Mouse (Mus musculus) embryo, embryonic 10.5 days (tissue): Measurements from ENCODE around the gene Trhde.

Source experiments
- DNase-seq: peaks from one replicate; pipeline ENCODE4 v3.0.0-alpha.2; 2015; ENCODE audit warnings: low spot score

Trhde gene

DNA sequence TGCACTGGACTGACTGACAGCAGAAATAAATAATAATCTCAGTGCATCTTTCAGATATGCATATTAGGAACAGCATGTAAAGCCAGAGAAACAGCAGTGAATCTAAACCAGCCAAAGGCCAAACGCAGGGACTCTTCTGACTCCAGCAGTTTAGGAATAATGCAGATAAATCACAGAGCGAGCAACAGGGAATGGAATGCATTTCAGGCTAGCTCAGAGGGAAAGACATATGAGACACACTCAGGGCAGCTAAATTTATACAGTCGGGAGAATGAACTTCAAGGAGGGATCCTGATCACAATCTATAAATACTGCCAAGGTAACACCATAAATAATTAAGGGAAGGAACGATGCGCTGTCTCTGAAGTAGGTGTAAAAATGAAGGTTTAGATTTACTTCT is 66.4 kb downstream of the Trhde start:
- no peak for DNase-seq

DNA sequence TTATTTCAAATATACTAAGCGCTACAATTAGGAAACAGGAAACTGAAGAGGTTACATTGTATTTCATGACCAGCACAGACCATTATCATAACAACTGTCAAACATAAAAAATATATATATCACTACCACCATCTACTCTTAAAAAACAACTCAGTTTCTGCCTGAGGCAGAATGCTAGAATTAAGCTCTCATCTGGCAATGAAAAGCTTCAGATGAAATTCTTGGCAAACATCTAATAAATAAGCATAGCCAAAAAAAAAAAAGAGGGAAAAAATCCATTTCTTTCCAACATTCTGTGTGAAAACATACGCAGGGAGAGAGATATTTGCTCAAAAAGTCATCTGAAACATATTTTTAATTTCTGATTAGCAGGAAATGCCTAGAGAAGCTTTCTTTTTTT is 67.0 kb downstream of the Trhde start:
- no peak for DNase-seq

DNA sequence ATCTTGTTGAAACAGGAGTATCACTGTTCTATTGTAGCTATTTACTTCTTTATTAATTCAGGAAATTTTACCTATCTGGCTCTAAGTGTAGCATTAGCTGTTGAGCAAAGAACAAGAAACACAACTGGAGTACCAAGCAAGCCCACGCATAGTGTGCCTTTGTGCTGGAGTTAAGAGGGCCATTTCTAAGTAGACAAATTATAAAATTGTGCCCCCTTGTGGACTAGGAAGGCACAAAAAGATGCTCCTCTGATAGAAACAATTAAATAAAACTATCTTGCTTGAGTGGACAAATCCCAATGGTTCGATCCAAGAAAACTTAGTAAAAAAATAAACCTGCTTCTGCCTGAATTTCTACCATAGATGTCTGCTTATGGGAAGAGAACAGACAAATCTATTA is 76.5 kb downstream of the Trhde start:
- peak; percentile 28 for DNase-seq

DNA sequence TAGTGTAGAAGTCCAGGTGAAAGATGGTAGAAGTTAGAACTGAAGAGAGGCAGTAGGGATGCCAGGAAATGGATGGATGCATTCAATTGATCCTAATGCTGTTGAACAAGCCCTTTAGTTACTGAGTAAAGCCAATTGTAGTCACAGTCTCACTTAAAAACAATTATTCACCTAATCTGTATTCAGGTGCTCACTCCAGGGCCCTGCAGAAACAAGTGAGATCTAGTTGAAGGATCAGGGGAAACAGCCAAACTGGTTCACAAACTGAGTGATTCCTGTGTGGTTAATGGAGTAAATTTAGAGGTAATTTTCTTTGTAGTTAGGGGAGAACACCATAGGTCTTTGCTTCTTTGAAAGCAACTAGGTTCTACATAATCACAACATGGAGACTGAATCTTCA is 100.3 kb downstream of the Trhde start:
- no peak for DNase-seq

DNA sequence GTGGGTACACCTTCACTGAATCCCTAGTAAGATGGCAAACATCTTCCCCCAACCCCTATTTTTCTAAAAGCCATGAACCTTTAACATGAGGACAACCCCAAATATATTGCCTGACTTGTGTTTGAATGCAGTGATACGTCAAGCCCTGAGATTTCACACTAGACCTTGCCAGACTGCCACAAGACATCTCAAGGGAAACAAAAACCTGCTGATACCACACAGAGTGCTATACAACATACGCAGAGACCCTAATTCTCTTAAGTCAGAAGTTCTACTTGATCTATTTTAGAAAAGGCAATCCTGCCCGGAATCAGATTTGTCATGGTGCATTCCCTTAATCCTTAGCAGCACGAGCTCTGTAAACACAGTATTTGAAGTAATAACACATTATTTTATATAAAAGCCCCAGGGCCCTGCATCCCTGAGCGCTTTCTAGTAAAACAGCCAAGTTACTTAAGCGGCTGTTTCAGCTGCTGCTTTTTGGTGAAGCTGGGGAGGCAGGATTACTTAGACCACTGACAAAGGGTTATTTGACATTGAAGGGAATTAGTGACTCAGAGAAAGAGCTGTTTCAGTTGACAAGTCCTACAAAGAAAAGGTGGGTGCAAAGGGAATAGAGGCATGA is 130.2 kb downstream of the Trhde start:
- no peak for DNase-seq

DNA sequence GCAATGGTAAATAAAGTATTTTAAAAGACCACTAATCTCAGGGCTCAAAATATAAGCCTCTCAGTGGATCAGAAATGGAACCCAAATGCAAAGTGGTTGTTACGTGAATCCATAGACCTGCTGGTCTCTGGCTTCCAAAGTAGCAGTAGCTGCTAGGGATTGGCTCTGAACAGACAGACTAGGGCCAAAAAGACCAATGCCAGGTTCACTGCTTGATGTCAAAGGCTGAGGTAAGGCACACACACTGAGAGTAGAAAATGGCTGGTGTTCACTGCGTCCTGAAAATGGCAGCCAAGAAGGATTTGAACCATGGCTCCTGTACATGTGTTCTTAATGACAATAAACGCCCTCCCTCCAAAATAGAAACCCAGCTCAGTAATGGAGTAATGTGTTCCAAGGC is 209.1 kb downstream of the Trhde start:
- no peak for DNase-seq

DNA sequence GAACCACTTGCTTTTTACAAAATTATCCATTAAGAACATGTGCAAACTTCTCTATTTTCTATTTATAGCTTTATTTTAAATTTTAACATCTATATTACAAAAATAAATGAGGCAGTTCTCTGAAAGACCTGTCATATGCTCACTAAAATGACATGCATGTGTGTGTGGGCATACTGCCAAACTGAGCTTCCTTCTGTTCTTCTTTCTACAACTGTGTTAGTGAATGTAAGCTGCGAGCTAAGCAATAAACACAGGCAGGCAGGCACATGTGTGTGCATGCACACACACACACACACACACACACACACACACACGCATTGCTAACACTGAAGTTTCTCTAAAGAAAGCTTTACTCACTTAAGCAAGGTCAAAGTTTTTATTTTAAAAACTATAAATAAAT is 223.2 kb downstream of the Trhde start:
- DNase-seq, result no peak

DNA sequence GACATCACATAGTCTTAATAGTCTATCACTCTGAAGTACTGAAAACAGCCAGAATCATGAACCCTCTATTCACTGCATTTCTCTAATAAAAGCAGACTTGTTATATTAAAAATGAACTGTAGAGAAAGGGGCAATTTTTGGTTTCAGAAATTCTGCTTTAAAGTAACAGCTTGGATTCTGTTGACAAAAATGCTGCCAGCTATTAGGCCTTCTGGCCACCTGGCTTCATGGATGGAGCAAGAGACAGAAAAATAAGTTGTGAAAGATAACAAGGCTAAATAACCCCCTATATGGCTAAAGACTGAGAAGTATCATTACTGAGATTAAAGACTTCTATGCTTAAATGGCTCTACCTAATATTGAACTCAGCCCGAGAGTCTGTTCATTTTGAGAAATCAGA is 234.2 kb downstream of the Trhde start:
- DNase-seq, result no peak

DNA sequence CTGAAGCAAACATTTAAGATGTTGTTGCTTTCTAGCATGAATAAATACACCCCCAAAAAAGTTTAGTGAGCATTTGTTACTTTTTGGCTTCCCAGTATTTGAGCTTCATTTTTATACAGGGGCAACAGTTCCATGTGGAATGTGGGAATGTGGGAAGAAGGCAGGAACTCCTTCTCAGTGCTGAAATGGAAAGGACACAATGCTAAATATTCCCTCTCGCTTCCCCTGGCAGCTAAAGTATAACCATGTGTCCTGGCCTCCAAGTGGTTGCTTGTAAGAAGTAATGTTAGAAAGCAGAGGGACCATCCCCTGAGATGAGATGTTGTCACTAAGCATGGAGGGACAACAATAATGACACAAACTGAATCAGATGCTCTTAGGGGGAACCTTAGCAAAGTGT is 292.9 kb downstream of the Trhde start:
- DNase-seq, result no peak

DNA sequence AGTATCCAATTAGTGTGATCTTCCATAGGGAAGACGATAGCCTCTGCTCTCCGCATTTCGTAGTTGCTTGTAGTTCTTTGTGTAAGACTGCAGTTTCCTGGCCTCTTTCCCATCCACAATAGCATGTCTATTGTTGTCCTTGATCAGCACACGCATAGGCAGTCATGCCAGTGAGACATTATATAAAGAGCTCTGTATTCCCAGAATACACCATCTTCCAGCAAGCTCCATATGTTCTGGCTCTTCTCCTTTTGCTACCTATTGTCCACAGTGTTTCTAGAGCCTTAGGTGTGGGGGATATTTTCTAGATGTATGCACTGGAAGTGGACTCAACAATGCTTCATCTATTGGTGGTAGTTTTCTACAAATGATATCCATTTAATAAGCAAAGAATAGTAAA is 313.3 kb downstream of the Trhde start:
- DNase-seq, result no peak

DNA sequence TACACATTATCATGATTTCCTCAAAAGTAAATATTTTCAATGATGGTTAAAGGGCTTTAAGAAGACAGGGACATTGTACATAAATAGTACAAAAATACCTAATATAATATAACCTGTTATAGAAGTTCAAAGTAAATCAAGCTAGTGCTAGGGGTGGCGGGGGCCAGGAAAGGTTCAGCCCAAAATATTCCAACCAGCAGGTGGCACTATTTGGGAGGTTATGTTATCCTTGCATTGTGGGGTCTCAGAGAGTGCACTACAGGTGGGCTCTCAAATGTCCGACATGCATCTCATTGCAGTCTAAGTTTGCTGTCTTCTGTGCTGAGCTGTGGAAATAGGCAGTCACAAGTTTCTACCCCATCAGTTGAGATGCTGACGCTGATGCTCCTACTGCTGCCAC is 346.5 kb downstream of the Trhde start:
- peak; percentile 5 for DNase-seq

DNA sequence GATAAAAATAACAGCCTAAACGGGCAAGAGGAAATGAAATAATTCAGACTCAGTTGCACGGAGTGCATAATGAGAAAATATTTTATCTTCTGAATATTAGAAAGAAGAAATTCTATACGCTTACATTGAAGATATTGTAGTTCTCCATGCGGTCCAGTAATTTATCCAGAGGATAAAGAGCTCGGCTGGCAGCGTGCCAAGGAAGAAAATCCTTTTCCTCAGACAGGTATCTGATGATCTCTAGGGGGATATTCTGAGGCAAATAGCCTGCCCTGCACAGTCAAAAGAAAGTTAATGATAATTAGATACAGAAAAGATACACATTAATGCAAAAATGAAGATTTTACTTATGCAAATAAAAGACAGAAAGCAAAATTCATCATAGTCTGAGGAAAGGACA is 354.0 kb downstream of the Trhde start:
- no peak for DNase-seq

DNA sequence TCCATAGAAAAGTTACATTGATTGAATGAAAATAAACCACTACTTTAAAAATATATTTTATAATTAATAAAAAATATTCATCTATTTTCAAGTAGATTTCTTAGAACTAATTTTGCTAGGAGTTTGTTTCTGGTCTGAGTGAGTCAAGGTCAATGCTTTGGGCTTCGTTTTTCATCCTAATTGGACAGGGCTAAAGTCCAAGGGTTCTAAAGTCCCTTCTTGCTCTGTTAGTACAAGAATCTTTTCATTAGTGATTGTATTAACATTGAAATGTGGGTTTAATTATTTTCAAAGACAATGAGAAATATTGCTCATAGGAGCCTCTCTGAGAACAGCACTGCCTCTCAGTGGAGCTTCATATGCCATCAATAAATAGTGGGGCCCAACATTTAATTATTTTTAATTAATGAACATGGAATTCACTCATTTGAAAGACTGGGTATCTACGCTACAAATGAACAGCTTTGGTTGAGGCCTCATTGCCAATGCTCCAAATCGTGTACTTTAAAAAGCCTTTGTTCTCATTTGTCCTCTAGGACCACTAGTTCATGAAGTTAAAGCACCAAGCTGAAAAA is 383.1 kb downstream of the Trhde start:
- DNase-seq, result no peak

DNA sequence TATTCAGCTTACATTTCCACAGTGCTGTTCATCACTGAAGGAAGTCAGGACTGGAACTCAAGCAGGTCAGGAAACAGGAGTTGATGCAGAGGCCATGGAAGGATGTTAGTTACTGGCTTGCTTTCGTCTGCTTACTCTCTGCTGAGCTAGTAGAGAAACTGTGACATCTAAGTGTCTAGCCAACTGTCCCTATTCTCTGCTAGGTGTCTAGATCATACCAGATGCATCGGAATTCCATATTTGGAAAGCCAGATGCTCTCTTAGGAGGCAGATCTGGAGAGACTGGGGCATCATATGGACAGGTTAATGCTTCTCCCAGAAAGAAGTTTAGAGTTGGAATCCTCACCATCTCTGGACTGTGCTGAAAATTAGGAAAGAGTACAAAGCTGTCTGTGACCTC is 386.4 kb downstream of the Trhde start:
- DNase-seq, result no peak

DNA sequence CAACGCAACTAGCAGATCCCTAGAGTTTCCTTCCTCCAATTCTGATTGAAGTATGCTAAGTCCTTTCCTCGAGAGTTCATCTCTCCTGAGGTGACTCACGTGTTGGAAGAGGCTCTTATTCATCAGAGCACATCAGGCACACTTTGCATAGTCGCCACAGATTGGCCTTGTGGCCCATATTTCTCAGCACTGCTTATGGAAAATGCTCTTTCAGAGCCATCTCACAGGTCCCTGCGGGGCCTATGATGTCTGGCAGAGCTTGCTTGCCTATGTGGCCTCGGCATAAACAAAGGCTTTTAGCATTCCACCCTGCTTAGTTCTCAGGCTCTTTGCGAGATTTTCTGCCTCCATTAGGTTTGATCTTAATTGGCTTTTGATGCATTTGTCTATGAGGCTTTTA is 396.8 kb downstream of the Trhde start:
- DNase-seq, result peak; percentile 4

DNA sequence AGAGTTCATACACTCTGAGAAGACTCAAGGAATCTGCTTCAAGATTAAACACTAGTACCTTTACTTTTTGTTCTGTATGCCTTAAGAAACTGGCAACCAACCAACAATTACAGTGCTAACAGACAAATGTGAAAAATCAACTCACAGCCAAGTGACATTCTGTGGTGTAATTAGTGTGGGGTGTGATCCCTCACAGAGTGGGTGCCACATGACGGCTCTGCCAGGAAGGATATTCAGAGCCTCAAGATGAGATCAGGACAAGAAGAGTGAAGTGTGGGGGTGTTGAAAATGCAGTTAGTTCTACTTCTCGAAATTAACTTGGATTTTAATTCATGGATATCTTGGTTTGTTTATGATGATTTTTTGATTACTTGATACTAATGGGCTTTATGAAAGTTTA is 398.3 kb downstream of the Trhde start:
- no peak for DNase-seq

DNA sequence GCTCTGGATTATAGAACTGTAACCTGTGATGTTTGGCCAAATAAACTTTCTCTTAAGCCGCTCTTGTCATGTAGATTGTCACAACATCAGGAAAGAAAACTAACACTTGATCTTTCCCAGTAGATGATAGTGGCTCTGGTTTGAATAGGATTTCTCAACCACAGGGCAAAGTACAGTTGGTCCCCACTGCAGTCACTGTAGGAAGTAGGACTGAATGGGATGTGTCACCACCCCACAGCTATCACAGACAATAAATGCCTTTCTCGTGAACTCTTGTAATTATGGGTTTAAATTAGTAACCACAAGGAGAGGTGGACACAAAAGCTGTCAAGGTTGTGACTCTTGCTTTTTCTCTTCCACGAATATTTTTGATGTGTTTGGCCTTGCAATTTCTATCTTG is 431.3 kb downstream of the Trhde start:
- no peak for DNase-seq

DNA sequence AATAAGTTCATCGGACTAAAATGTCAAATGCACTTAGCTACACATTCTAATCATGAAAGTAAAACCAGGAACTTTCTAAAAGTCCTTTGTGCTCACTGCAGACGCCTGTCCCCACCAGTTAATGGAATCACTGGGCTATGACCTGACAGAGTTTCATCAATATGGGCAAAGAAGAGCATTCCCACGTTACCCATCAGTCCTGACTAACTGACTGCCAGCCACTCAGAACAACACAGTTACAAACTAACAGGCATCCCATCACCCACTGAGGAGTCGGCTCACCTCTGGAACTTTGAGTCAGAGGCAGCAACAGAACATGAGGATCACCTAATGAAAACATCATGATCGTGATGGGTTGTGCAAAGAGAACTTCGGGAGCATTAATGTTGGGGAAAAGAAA is 438.7 kb downstream of the Trhde start:
- DNase-seq, result peak; percentile 5

DNA sequence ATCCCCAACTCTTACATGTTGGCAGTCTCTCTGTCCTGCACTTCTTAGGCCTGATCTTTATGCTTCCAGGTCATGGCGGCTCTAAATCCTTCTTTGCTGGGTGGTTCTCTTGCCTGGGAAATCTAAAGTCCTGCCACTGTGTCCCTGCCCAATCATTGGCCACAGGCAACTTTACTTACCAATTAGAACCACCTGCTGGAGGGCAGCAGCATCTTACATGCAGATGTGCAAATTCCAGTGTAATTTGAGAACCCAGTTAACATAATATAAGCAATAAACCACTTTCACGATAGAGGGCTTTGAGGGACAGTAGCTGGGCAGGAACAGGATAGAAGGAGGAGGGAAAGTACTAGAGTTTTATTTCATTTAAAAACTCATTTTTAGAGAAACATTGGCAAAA is 439.5 kb downstream of the Trhde start:
- peak; percentile 46 for DNase-seq
